Mouse (Mus musculus) T-cell, adult 2 months (primary cell): ENCODE results near the gene Nceh1.
A peak's percentile ranks its signal among the peaks of the same experiment; 100 is the strongest.
"Not testable (repeated sequence)": the region's sequence is repeated elsewhere in the genome, so short reads cannot be mapped to it uniquely, and the experiment has no call there.

Source experiments
- DNase-seq: peaks from one replicate; pipeline ENCODE4 v3.0.0; 2022; ENCODE audit warnings: low spot score

Gene Nceh1

GRCm38 (mm10) chr3:27228530-27229309 lies 46.0 kb downstream of the Nceh1 start:
- no peak for DNase-seq

- DNase-seq: no peak
Observed at GRCm38 (mm10) chr3:27233361-27233760, 50.6 kb downstream of the Nceh1 start.

DNA sequence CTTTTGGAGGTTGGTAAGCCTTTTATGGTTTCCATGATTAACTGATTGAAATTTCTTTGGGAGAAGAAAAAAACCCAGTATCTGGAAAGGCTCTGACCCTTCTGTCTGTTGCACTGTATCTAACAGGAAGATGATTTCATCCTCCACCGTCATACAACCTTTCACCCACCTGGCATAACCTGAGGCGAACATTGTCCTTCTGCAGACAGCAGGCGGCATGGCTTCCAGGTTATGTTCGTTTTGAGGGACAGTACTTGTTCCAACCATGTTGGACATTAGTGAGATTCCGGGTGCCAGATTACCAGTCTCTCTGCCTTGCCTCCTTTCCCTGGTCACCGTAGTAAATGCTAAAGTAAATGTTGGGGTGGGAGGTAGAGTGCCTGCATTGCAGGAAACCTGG lies 51.1 kb downstream of the Nceh1 start:
- no peak for DNase-seq

DNA sequence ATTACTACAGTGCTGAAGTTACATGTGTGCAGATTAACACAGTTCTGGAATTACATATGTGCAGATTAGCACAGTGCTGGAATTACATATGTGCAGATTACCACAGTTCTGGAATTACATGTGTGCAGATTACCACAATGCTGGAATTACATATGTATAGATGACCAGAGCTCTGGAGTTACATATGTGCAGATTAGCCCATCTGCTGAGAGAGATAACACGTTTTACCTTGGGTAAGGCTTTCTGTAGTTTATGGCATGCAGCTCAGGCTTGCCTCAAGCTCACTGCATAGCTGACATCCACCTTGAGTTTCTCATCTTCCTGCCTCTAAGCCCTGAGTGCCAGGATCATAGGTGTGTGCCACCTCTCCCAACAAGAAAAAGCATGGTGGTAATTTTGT lies 52.2 kb downstream of the Nceh1 start:
- no peak for DNase-seq

DNA sequence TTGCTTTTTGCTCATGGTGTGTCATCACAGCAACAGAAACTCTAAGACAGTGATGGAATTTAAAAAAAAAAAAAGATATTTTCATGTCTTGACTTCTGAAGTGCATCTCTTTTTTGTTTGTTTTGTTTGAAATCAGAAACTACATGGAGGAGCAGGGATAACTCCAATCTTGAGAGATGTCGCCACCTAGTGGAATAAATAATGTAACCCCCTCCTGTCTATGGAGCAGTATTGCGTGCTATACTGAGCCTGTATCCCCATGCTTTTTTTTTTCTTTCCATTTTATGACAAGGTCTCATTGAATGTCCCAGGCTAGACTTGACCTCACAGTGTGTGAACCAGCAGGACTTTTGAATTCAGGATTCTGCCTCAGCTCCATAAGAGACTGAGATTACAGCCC lies 54.5 kb downstream of the Nceh1 start:
- DNase-seq: peak; percentile 41

GRCm38 (mm10) chr3:27238563-27238962 lies 55.8 kb downstream of the Nceh1 start:
- DNase-seq: no peak

- no peak for DNase-seq
Observed at GRCm38 (mm10) chr3:27239568-27239967, 56.8 kb downstream of the Nceh1 start.

GRCm38 (mm10) chr3:27241864-27242263 lies 59.1 kb downstream of the Nceh1 start:
- no peak for DNase-seq

DNA sequence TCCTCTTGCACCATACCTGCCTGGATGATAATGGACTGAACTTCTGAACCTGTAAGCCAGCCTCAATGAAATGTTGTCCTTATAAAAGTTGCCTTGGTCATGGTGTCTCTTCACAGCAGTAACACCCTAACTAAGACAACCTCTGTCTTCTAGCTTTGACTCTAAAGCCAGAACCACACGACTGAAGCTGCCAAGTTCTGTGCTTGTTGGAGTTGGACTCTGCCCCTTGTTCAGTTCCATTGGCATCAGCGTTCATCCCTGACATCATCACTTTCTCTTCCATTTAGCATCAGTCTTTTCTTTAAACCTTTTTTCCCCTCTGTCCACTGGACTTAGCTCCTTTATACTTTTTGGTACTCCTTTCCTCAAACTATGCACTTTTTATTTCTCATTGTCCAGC lies 63.4 kb downstream of the Nceh1 start:
- DNase-seq: no peak

DNA sequence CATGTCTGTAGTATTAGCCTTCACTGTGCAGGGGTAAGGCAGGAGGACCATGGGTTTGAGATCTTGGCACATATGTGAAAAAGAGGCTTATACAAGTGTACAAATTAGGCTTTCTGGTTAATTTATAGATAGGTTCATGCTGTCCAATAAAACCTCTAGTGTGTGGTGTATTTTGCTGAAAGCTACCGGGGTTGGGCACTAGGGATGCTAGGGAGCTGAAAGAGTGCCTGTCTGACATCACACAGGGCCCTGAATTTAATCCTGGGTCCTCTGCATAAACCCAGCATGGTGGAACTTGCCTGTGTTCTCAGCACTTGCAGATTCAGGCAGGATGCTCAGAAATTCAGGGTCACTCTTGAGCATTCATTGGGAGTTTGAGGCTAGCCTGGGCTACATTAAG lies 65.0 kb downstream of the Nceh1 start:
- no peak for DNase-seq

GRCm38 (mm10) chr3:27249030-27249429 lies 66.3 kb downstream of the Nceh1 start:
- DNase-seq: no peak

DNA sequence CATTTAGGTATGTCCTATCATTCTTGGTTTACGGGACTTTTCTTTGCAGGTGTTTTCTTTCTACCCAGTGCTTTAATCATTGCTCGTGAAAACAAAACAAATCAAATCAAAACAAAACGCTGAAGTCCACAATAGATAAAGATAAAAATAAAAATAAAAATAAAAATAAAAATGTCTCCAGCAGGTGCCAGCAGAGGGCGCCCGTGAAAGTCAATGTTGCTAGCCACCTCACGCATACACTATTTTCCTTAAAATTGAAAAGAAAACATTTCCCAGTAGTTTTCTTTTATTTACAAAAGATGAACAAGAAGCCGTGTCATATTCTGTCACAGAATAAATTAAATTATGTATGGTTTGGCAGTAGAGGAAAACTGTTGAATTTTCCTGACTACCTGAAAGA lies 68.2 kb downstream of the Nceh1 start:
- no peak for DNase-seq

GRCm38 (mm10) chr3:27258461-27258860 lies 75.7 kb downstream of the Nceh1 start:
- no peak for DNase-seq

DNA sequence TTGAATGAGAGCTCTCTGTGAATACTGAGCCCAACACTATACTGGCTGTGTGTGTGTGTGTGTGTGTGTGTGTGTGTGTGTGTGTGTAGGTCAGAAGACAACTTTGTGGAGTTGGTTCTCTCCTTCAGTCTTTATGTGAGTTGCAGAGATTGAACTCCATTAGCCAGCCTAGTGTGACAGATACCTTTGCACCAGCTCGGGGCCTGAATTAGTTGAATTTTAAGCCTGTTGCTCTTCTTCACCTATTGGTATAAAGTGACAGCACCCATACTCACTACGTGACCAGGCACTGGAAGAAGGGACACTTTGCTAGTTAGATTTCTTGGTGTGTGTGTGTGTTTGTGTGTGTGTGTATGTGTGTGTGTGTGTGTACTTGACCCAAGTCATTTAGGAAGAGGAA lies 77.6 kb downstream of the Nceh1 start:
- DNase-seq: no peak

GRCm38 (mm10) chr3:27267327-27267726 lies 84.6 kb downstream of the Nceh1 start:
- DNase-seq: no peak

- no peak for DNase-seq
Observed at GRCm38 (mm10) chr3:27267887-27268286, 85.1 kb downstream of the Nceh1 start.

GRCm38 (mm10) chr3:27269151-27269550 lies 86.4 kb downstream of the Nceh1 start:
- no peak for DNase-seq

DNA sequence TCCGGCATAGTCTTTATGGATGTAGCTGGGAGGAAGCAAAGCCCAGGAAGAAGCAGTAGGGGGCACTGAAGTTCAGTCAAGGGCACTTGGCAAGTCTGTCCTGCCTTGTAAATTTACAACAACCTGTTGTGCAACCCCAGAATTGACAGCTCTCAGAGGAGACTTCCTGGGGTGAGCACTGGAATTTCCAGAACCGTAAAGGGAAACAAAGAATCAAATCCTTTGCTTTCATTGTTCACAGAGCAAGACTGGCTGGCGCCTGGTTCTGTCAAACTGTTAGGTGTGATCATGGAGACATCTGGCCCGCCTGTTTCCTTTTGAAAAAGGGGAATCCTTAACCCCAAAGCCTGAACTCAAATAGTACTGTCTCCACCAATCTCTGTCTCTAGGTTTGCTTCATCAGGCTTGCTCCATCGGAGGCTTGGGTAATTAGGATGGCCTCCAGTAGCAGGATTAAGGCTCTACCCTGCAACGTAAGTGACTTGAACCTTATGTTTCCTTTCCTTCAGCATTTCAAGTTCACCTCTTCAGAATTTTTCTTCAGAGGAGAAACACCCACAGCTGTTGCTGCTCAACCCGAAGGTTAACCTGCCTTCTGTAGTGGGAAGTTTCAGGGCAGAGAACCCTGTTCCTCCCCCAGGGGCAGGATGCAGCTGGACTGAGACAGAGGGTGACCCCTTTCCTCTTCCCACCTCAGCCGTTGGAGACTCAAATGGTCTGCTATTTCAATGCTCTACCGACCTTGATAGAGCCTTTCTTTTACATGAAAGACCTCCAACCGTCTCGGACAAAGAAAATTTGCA lies 87.6 kb downstream of the Nceh1 start:
- peak; percentile 22 for DNase-seq

DNA sequence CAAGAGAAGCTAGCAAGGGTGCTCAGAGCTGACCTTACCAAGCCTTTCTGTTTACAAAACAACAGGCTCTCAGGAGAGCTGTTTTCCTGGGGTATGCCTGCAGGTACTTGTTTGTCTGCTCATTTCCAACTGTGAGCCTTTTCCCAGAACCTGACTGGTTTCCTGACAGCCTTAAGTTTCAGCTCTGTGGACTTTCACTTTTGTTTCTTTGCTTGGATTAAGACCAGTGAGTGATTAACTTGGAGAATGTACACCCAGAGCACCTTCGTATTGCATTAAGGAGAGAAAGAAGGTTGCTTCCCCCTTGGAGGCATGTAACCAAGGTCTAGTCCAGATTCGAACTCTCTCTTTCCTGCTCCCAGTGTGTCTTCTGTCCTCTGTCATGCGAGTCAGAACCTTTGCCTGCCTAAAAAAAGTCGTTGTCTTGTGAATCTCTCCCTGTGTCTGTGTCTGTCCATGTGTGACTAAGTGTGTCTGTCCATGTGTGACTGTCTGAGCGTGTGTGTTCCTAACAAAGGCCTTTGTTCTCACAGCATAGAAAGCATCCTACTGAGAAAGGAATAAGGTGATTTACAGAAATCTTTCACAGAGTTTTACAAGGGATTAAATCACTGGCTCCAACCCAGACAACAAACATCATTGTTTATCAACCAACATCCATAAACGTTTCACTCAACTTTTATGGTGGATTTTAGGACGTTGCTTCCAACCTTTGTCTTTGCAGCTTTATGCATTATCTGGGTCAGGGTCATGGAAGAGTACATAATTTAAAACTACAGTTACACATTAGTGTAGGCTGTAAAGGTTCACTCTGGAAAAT lies 90.4 kb downstream of the Nceh1 start:
- DNase-seq: no peak

- not testable (repeated sequence) for DNase-seq
Observed at GRCm38 (mm10) chr3:27279286-27279925, 96.6 kb downstream of the Nceh1 start.

DNA sequence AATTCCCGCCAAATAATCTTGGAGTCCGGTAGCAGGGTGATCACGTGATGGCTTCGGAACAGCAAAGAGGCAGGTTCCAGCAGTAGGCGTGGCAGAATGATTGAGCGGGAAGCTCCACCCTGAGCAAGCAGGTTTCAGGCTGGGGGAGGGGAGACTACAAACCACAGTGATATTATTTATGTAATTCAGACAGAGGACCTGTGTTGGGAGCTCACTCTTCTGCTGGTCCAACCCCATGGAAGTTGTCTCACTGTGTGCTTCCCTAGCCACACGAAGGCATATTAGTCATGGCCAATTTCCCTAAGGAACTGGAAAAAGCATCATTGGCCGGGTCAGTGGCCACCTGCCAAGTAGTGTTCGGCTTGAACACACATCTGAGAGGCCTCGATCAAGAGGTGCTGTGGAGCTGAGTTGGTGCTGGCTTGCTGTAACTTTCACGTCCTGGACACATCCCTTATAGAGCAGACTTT lies 97.5 kb downstream of the Nceh1 start:
- peak; percentile 4 for DNase-seq
